Mouse (Mus musculus) ES-Bruce4 (cell line): Measurements from ENCODE around the gene Ccne1.

Experiments used
- CTCF ChIP-seq: IDR thresholded peaks from one replicate; pipeline ENCODE4 v1.8.1; 2011; ENCODE audit warnings: low read depth, low read length
- EP300 ChIP-seq: IDR thresholded peaks from 2 replicates; pipeline ENCODE4 v1.6.1; 2011; ENCODE audit warnings: low read depth, low read length; ENCODE audit not compliant: insufficient read depth
- POLR2A ChIP-seq: IDR thresholded peaks from one replicate; pipeline ENCODE4 v1.8.1; 2011; ENCODE audit warnings: low read length; ENCODE audit not compliant: insufficient read depth

DNA sequence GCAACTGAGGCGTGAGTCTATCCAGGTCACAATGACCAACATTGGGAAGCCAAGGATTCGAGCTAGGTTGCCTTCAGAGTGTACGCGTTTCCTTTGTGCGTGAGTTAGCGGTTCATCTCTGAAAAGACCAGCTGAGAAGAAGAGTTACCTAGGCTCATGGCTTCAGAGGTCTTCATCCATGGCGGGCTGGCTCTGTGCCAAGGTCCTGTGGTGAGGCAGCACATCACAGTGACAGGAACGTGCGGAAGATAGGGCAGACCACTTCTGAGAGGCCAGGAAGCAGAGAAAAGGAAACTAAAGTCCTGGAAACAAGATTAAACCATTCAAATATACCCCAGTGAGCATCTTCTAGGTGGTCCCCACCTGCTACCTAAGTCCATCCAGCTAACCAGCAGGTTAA, 53.1 kb downstream of the Ccne1 start:
- TF ChIP-seq POLR2A (no peak), CTCF (no peak), EP300 (no peak)
